11 mouse cellular contexts compared by ENCODE assay signal in the genomic region with DNA sequence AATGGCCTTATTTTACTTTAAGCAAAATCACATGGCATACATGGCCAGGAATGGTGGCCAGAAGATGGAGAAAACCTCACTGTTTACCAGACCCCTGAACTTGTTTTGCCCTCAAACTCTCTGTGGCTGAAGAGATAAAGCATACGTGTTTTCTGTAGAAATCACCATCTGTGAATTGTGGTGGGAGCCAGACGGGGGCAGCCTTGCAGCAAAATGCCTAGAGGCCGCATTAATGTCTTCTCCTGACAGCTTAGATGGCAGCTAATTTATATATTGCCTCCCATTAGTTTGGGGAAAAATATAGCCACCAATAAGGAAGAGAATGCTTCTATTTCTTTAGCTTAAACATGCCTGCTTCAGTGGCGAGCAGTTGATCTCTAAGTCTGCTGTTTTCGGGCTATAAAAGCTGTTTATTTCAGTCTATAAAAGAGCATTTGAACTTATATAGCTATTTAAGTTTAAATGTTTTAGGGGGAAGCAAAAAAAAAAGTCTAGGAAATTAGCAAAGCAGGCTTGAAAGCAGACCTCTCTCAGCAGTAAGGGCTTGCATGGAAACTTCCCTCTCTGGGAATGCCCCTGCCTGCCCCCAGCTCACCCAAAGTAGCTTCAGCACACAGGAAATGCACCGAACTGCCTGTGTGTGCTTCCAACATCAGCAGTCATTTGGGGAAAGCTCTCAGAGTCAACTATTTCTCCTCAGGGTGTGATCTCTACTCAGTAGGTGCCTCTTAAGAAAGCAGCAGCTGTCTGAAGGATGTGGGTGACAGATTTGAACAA.
A peak's percentile ranks its signal among the peaks of the same experiment; 100 is the strongest.
DNase-seq lines count a peak whose midpoint lies in the region; ATAC-seq lines count a peak whose summit lies in the region.
"Had no signal": no experiment of that assay in that cellular context is flagged by ENCODE, and none has a peak within 500 bp of the region (broad histone marks: within the 10 kb centered on the region; RNA-seq: fewer than 3 reads in every experiment).

No protein-coding gene starts in this region.

- H3K4me2 ChIP-seq in kidney, embryonic 15.5 days, result no peak overlapping the region
- H3K4me2 ChIP-seq: midbrain, embryonic 12.5 days had no signal

- 14% methylated on average over 6 of the region's 6 CpGs for WGBS in kidney, embryonic 15.5 days

- H3K9me3 ChIP-seq in kidney, embryonic 15.5 days (replicated peaks), result no peaks in the 10 kb centered on the region
- H3K9me3 ChIP-seq: midbrain, embryonic 12.5 days had no signal

- H3K36me3 ChIP-seq in kidney, embryonic 15.5 days, result no peaks in the 10 kb centered on the region
- H3K36me3 ChIP-seq: midbrain, embryonic 12.5 days had no signal

- ATAC-seq in kidney, embryonic 15.5 days (replicated peaks; ENCODE audit: low FRiP score), result no peak

- H3K4me1 ChIP-seq in kidney, embryonic 15.5 days, result peaks cover 9% of the 10 kb centered on the region

- peak; percentile 61 for DNase-seq in embryo, embryonic 10 days (ENCODE audit: low spot score)
- no peak for DNase-seq in embryo, embryonic 9.5 days (ENCODE audit: extremely low spot score)
- peak; percentile 52 for DNase-seq in kidney, postnatal 10 days
- DNase-seq in retina, embryonic 14.5 days (ENCODE audit: low spot score), result peak; percentile 22
- no peak for DNase-seq in retina, postnatal 1 day
- DNase-seq in ovary, adult 18-20 months (ENCODE audit: low spot score), result no peak
- DNase-seq in cerebellum, adult 11-12 months, result no peak
- DNase-seq: gastrocnemius, postnatal 36 days; thymus, postnatal 36 days had no signal

- H3K9ac ChIP-seq in kidney, embryonic 15.5 days, result no peak overlapping the region
- H3K9ac ChIP-seq: midbrain, embryonic 12.5 days had no signal

- no peak overlapping the region for H3K4me3 ChIP-seq in kidney, embryonic 15.5 days (replicated peaks)
- H3K4me3 ChIP-seq: midbrain, embryonic 12.5 days had no signal

- H3K27me3 ChIP-seq in kidney, embryonic 15.5 days, result no peaks in the 10 kb centered on the region
- H3K27me3 ChIP-seq: midbrain, embryonic 12.5 days had no signal

- H3K27ac ChIP-seq in kidney, embryonic 15.5 days, result no peak overlapping the region
- H3K27ac ChIP-seq: midbrain, embryonic 12.5 days had no signal

Comparison
In these comparisons a context has a peak if more than half of its experiments do, and no peak if none do; other contexts are left out.
1. DNase-seq: peak in embryo, embryonic 10 days (single experiment), kidney, postnatal 10 days (single experiment) and retina, embryonic 14.5 days (single experiment); none in embryo, embryonic 9.5 days (single experiment), retina, postnatal 1 day (single experiment), ovary, adult 18-20 months (single experiment) and cerebellum, adult 11-12 months (single experiment).